Mouse (Mus musculus) forebrain, embryonic 11.5 days (tissue): ENCODE results near the gene Slc22a17. TPM values are rescaled to one million over a fixed set of nuclear protein-coding genes. Genes with fewer than 3 reads are reported as not detected.
A peak's percentile ranks its signal among the peaks of the same experiment; 100 is the strongest.

Experiments used
- ATAC-seq: fragments of 200-750 bp; cut with Nextera tagmentation; replicated peaks from 2 replicates; pipeline ENCODE4 v1.8.0; 2017; ENCODE audit warnings: moderate TSS enrichment; ENCODE audit not compliant: low FRiP score
- DNase-seq: peaks from one replicate; pipeline ENCODE4 v3.0.0-alpha.2; 2017; ENCODE audit warnings: low spot score
- H3K27ac ChIP-seq: fragments of 300-500 bp; sonication (generic); 2 replicates; pipeline ENCODE4 v1.5.1; 2014; ENCODE audit warnings: low read depth, low read length
- H3K27me3 ChIP-seq: fragments of 300-500 bp; sonication (generic); 2 replicates; pipeline ENCODE4 v1.6.1; 2014; ENCODE audit warnings: mild to moderate bottlenecking, low read length, mixed read lengths; ENCODE audit not compliant: control insufficient read depth, insufficient read depth
- H3K36me3 ChIP-seq: fragments of 300-500 bp; sonication (generic); 2 replicates; pipeline ENCODE4 v1.6.1; 2014; ENCODE audit warnings: mild to moderate bottlenecking, low read length, moderate library complexity, mixed read lengths; ENCODE audit not compliant: control insufficient read depth, insufficient read depth
- H3K4me1 ChIP-seq: fragments of 300-500 bp; sonication (generic); replicated peaks from 2 replicates; pipeline ENCODE4 v1.6.1; 2014; ENCODE audit warnings: low read length, mixed read lengths; ENCODE audit not compliant: control insufficient read depth, insufficient read depth
- H3K4me2 ChIP-seq: fragments of 300-500 bp; sonication (generic); 2 replicates; pipeline ENCODE4 v1.6.1; 2014; ENCODE audit warnings: low read depth, mild to moderate bottlenecking, low read length, moderate library complexity, mixed read lengths; ENCODE audit not compliant: severe bottlenecking
- H3K4me3 ChIP-seq: fragments of 300-500 bp; sonication (generic); 2 replicates; pipeline ENCODE4 v1.5.1; 2014; ENCODE audit warnings: low read depth, low read length
- H3K9ac ChIP-seq: fragments of 300-500 bp; sonication (generic); 2 replicates; pipeline ENCODE4 v1.6.1; 2014; ENCODE audit warnings: low read length
- H3K9me3 ChIP-seq: fragments of 300-500 bp; sonication (generic); 2 replicates; pipeline ENCODE4 v1.6.1; 2016; ENCODE audit warnings: low read length, mixed read lengths; ENCODE audit not compliant: control insufficient read depth
- WGBS: fragments of 180-500 bp; shearing (Covaris S2); extraction: QIAGEN DNeasy Blood & Tissue Kit; methylation state at CpG from one replicate; pipeline ENCODE4 v1.1.7; 2014; 5-methylcytosine and 5-hydroxymethylcytosine counted together
- microRNA counts: library from miRNA; unstranded; fragments of <30 nt; microRNA quantifications from one replicate; lab custom pipeline; 2015
- microRNA-seq: library from miRNA; unstranded; fragments of <30 nt; microRNA quantifications from one replicate; pipeline ENCODE4, GENCODE M21; 2016; ENCODE audit not compliant: insufficient number of aligned reads
- polyA plus RNA-seq: library from polyadenylated mRNA; unstranded; fragments of >200 nt; fragmentation: Nextera tagmentation; extraction: Ambion mirVana; gene quantifications from 2 replicates; pipeline ENCODE4 v1.2.1, GENCODE M21; 2014

The Slc22a17 gene
- polyA plus RNA-seq, 1 experiment from 2014 or later: 44.4 TPM

- H3K4me2 ChIP-seq: peak overlapping the region; percentile 66
- no peaks in the 10 kb centered on the region for H3K9me3 ChIP-seq
- H3K4me3 ChIP-seq: peak overlapping the region; percentile 91
- 19% methylated on average over 21 of the region's 21 CpGs for WGBS
- 0 out of 2 replicates have a peak, but pooled peaks have one; percentile 7 for ATAC-seq
- no peaks in the 10 kb centered on the region; the same call in 1 of the 2 replicates for H3K4me1 ChIP-seq
- no peak for DNase-seq
- H3K27ac ChIP-seq: no peak overlapping the region; the same call in 1 of the 2 replicates
- H3K36me3 ChIP-seq: no peaks in the 10 kb centered on the region
- peak overlapping the region; percentile 94 for H3K9ac ChIP-seq
- H3K27me3 ChIP-seq: no peaks in the 10 kb centered on the region
Measured at GRCm38 (mm10) chr14:54864313-54865036, 48.5 kb downstream of the Slc22a17 start.

GRCm38 (mm10) chr14:54863501-54864312 lies 49.2 kb downstream of the Slc22a17 start:
- DNase-seq: peak; percentile 97

GRCm38 (mm10) chr14:54860511-54860910 lies 52.4 kb downstream of the Slc22a17 start:
- Histone ChIP-seq H3K4me1 (no peaks in the 10 kb centered on the region; the same call in 1 of the 2 replicates), H3K4me3 (no peak overlapping the region), H3K27ac (no peak overlapping the region), H3K36me3 (no peaks in the 10 kb centered on the region; the same call in 1 of the 2 replicates), H3K9me3 (no peaks in the 10 kb centered on the region), H3K4me2 (no peak overlapping the region), H3K9ac (no peak overlapping the region), H3K27me3 (no peaks in the 10 kb centered on the region)
- 45% methylated on average over 2 of the region's 2 CpGs for WGBS
- ATAC-seq: no peak
- peak; percentile 72 for DNase-seq

More at GRCm38 (mm10) chr14:54863501-54864312, 49.2 kb downstream of the Slc22a17 start:
- H3K36me3 ChIP-seq: no peaks in the 10 kb centered on the region
- no peaks in the 10 kb centered on the region for H3K9me3 ChIP-seq
- peak; percentile 100 for ATAC-seq
- H3K27me3 ChIP-seq: no peaks in the 10 kb centered on the region
- peak overlapping the region; percentile 66 for H3K4me2 ChIP-seq
- WGBS: 0% methylated on average over 45 of the region's 56 CpGs
- H3K4me1 ChIP-seq: no peaks in the 10 kb centered on the region; the same call in 1 of the 2 replicates
- peak overlapping the region; percentile 65 for H3K27ac ChIP-seq
- H3K4me3 ChIP-seq: peak overlapping the region; percentile 91
- H3K9ac ChIP-seq: peak overlapping the region; percentile 94

- no peak for DNase-seq
- no peaks in the 10 kb centered on the region for H3K9me3 ChIP-seq
- H3K4me3 ChIP-seq: no peak overlapping the region
- no peak overlapping the region for H3K9ac ChIP-seq
- H3K4me1 ChIP-seq: no peaks in the 10 kb centered on the region
- no peak overlapping the region for H3K27ac ChIP-seq
- no peak overlapping the region for H3K4me2 ChIP-seq
- H3K27me3 ChIP-seq: no peaks in the 10 kb centered on the region
- 94% methylated on average over 9 of the region's 9 CpGs for WGBS
- no peaks in the 10 kb centered on the region; the same call in 1 of the 2 replicates for H3K36me3 ChIP-seq
- ATAC-seq: no peak
Measured at GRCm38 (mm10) chr14:54857891-54858290, 55.0 kb downstream of the Slc22a17 start.

- Histone ChIP-seq H3K27ac (no peak overlapping the region), H3K4me2 (no peak overlapping the region), H3K27me3 (no peaks in the 10 kb centered on the region), H3K4me3 (no peak overlapping the region), H3K9me3 (no peaks in the 10 kb centered on the region), H3K36me3 (no peaks in the 10 kb centered on the region; the same call in 1 of the 2 replicates), H3K4me1 (no peaks in the 10 kb centered on the region), H3K9ac (no peak overlapping the region)
- ATAC-seq (no peak), DNase-seq (no peak)
- WGBS: 90% methylated on average over 7 of the region's 7 CpGs
Measured at GRCm38 (mm10) chr14:54856703-54857102, 56.2 kb downstream of the Slc22a17 start.

MicroRNA genes within 50 kb of the gene (microRNA counts, 519-probe panel; counts per million panel counts)
- 31.2 counts per million for microRNA mmu-miR-208a (lab: Ali Mortazavi, UCI)

Small RNA genes within 50 kb of the gene (microRNA-seq; reads per million reads assigned to microRNA genes)
- 42.9 reads per million, percentile 25 among the genes with 10 or more reads in this experiment for gene Mir208a

Other genes with a start within 250 kb of the Slc22a17 start
- 89.9 and 94.4 TPM in 2 replicates for gene 1700123O20Rik, start 226.9 kb downstream of the Slc22a17 start, polyA plus RNA-seq
- gene Acin1, start 226.2 kb downstream of the Slc22a17 start, polyA plus RNA-seq: 150 and 160 TPM in 2 replicates
- gene Gm29776, start 214.3 kb downstream of the Slc22a17 start, polyA plus RNA-seq: 0.17 and 0.23 TPM in 2 replicates
- not detected in 2 replicates for gene Cebpe, start 201.0 kb downstream of the Slc22a17 start, polyA plus RNA-seq
- gene Slc7a8, start 131.2 kb downstream of the Slc22a17 start, polyA plus RNA-seq: 1.5 and 2.1 TPM in 2 replicates
- not detected in 2 replicates for gene Rnf212b, start 99.0 kb downstream of the Slc22a17 start, polyA plus RNA-seq
- 15.7 and 16.1 TPM in 2 replicates for gene Homez, start 42.2 kb downstream of the Slc22a17 start, polyA plus RNA-seq
- 0.69 and 1.4 TPM in 2 replicates for gene Ppp1r3e, start 35.6 kb downstream of the Slc22a17 start, polyA plus RNA-seq
- 3.1 and 3.2 TPM in 2 replicates for gene Bcl2l2, start 29.8 kb downstream of the Slc22a17 start, polyA plus RNA-seq
- not detected in 2 replicates for gene Gm20521, start 29.7 kb downstream of the Slc22a17 start, polyA plus RNA-seq
- 182 and 221 TPM in 2 replicates for gene Pabpn1, start 20.6 kb downstream of the Slc22a17 start, polyA plus RNA-seq
- gene Efs, start 13.0 kb upstream of the Slc22a17 start, polyA plus RNA-seq: 39.4 and 41.8 TPM in 2 replicates
- not detected in 2 replicates for gene Il25, start 19.6 kb upstream of the Slc22a17 start, polyA plus RNA-seq
- 0.69 TPM in 1 of 2 replicates, not detected in the other for gene Cmtm5, start 23.1 kb upstream of the Slc22a17 start, polyA plus RNA-seq
- gene Myh6, start 53.8 kb upstream of the Slc22a17 start, polyA plus RNA-seq: 0.32 TPM in 1 of 2 replicates, not detected in the other
- not detected in 2 replicates for gene Gm17428, start 63.8 kb upstream of the Slc22a17 start, polyA plus RNA-seq
- gene Myh7, start 81.5 kb upstream of the Slc22a17 start, polyA plus RNA-seq: 0.11 and 0.52 TPM in 2 replicates
- gene Ngdn, start 102.3 kb upstream of the Slc22a17 start, polyA plus RNA-seq: 94.1 and 95.8 TPM in 2 replicates
- gene Zfhx2, start 179.2 kb upstream of the Slc22a17 start, polyA plus RNA-seq: 15.9 TPM in 2 replicates
- 28.6 and 31.1 TPM in 2 replicates for gene Thtpa, start 181.7 kb upstream of the Slc22a17 start, polyA plus RNA-seq
- gene Ap1g2, start 193.5 kb upstream of the Slc22a17 start, polyA plus RNA-seq: 13.9 and 14.8 TPM in 2 replicates
- gene Jph4, start 203.8 kb upstream of the Slc22a17 start, polyA plus RNA-seq: 2.9 and 3.7 TPM in 2 replicates